Mouse (Mus musculus): ENCODE measurements around the gene Tbc1d1. TPM values are rescaled to one million over a fixed set of nuclear protein-coding genes. Genes with fewer than 3 reads are reported as not detected.
A peak's percentile ranks its signal among the peaks of the same experiment; 100 is the strongest.
"Not testable (repeated sequence)": the region's sequence is repeated elsewhere in the genome, so short reads cannot be mapped to it uniquely, and the experiment has no call there.

The Tbc1d1 gene
- polyA plus RNA-seq, 1 experiment from 2014 or later, result 38.3 TPM

- Histone ChIP-seq H3K27me3 (ENCODE audit: insufficient read depth, poor library complexity, severe bottlenecking) (no peaks in the 10 kb centered on the region), H3K27ac (no peak overlapping the region), H3K9me3 (no peaks in the 10 kb centered on the region), H3K36me3 (peaks cover 56% of the 10 kb centered on the region), H3K4me1 (peaks cover 27% of the 10 kb centered on the region), H3K4me3 (no peak overlapping the region)
- WGBS, result 85% methylated on average over 8 of the region's 8 CpGs
- DNase-seq (ENCODE audit: low spot score), result no peak
Observed at GRCm38 (mm10) chr5:64348780-64349179, 192.7 kb downstream of the Tbc1d1 start.

- Histone ChIP-seq H3K27ac (no peak overlapping the region), H3K4me3 (no peak overlapping the region), H3K9me3 (no peaks in the 10 kb centered on the region), H3K36me3 (peaks cover 33% of the 10 kb centered on the region), H3K4me1 (peaks cover 3% of the 10 kb centered on the region; the same call in 1 of the 2 replicates), H3K27me3 (ENCODE audit: insufficient read depth, poor library complexity, severe bottlenecking) (no peaks in the 10 kb centered on the region)
- DNase-seq (ENCODE audit: low spot score), result no peak
- WGBS, result 67% methylated on average over 6 of the region's 6 CpGs
Observed at GRCm38 (mm10) chr5:64351968-64352367, 195.9 kb downstream of the Tbc1d1 start.

- 71% methylated on average over 18 of the region's 18 CpGs for WGBS
- Histone ChIP-seq H3K4me3 (no peak overlapping the region), H3K36me3 (no peaks in the 10 kb centered on the region), H3K9me3 (no peaks in the 10 kb centered on the region), H3K27ac (peak overlapping the region; percentile 37; the same call in 1 of the 2 replicates), H3K27me3 (ENCODE audit: insufficient read depth, poor library complexity, severe bottlenecking) (no peaks in the 10 kb centered on the region), H3K4me1 (peaks cover 29% of the 10 kb centered on the region)
- no peak for DNase-seq (ENCODE audit: low spot score)
Observed at GRCm38 (mm10) chr5:64358639-64359584, 202.8 kb downstream of the Tbc1d1 start.

GRCm38 (mm10) chr5:64360147-64360875 is 204.2 kb downstream of the Tbc1d1 start:
- H3K27me3 ChIP-seq (ENCODE audit: insufficient read depth, poor library complexity, severe bottlenecking), result no peaks in the 10 kb centered on the region
- WGBS, result 76% methylated on average over 8 of the region's 8 CpGs
- no peaks in the 10 kb centered on the region for H3K9me3 ChIP-seq
- no peak overlapping the region for H3K4me3 ChIP-seq
- peaks cover 38% of the 10 kb centered on the region for H3K4me1 ChIP-seq
- no peaks in the 10 kb centered on the region for H3K36me3 ChIP-seq
- DNase-seq (ENCODE audit: low spot score), result no peak
- peak overlapping the region; percentile 62; the same call in 1 of the 2 replicates for H3K27ac ChIP-seq

GRCm38 (mm10) chr5:64360876-64361268 is 204.8 kb downstream of the Tbc1d1 start:
- H3K27me3 ChIP-seq (ENCODE audit: insufficient read depth, poor library complexity, severe bottlenecking); H3K36me3 ChIP-seq; H3K4me3 ChIP-seq; DNase-seq (ENCODE audit: low spot score); H3K9me3 ChIP-seq; H3K27ac ChIP-seq: not testable (repeated sequence)
- peaks cover 36% of the 10 kb centered on the region for H3K4me1 ChIP-seq

- H3K4me3 ChIP-seq, result no peak overlapping the region
- no peak for DNase-seq (ENCODE audit: low spot score)
- H3K9me3 ChIP-seq, result no peaks in the 10 kb centered on the region
- H3K4me1 ChIP-seq, result peaks cover 33% of the 10 kb centered on the region
- no peaks in the 10 kb centered on the region for H3K27me3 ChIP-seq (ENCODE audit: insufficient read depth, poor library complexity, severe bottlenecking)
- WGBS, result 80% methylated on average over 5 of the region's 5 CpGs
- H3K27ac ChIP-seq, result 0 out of 2 replicates have a peak overlapping the region, but pooled peaks have one; percentile 17
- H3K36me3 ChIP-seq, result no peaks in the 10 kb centered on the region
Observed at GRCm38 (mm10) chr5:64363859-64364406, 207.8 kb downstream of the Tbc1d1 start.

- Histone ChIP-seq H3K27ac (0 out of 2 replicates have a peak overlapping the region, but pooled peaks have one; percentile 17), H3K4me3 (no peak overlapping the region), H3K27me3 (ENCODE audit: insufficient read depth, poor library complexity, severe bottlenecking) (no peaks in the 10 kb centered on the region), H3K36me3 (no peaks in the 10 kb centered on the region), H3K4me1 (peaks cover 26% of the 10 kb centered on the region), H3K9me3 (no peaks in the 10 kb centered on the region)
- no peak for DNase-seq (ENCODE audit: low spot score)
- WGBS, result 51% methylated on average over 7 of the region's 7 CpGs
Observed at GRCm38 (mm10) chr5:64364432-64365125, 208.5 kb downstream of the Tbc1d1 start.

GRCm38 (mm10) chr5:64365187-64366066 is 209.3 kb downstream of the Tbc1d1 start:
- Histone ChIP-seq H3K27me3 (ENCODE audit: insufficient read depth, poor library complexity, severe bottlenecking) (no peaks in the 10 kb centered on the region), H3K36me3 (no peaks in the 10 kb centered on the region), H3K27ac (no peak overlapping the region), H3K4me3 (no peak overlapping the region), H3K4me1 (peaks cover 18% of the 10 kb centered on the region), H3K9me3 (no peaks in the 10 kb centered on the region)
- WGBS, result 83% methylated on average over 11 of the region's 11 CpGs
- no peak for DNase-seq (ENCODE audit: low spot score)

- WGBS, result 85% methylated on average over 9 of the region's 9 CpGs
- H3K36me3 ChIP-seq, result no peaks in the 10 kb centered on the region
Observed at GRCm38 (mm10) chr5:64366113-64366512, 210.0 kb downstream of the Tbc1d1 start.

GRCm38 (mm10) chr5:64367426-64367825 is 211.3 kb downstream of the Tbc1d1 start:
- 25% methylated on average over 8 of the region's 8 CpGs for WGBS
- Histone ChIP-seq H3K27ac (peak overlapping the region; percentile 24; the same call in 1 of the 2 replicates), H3K9me3 (no peaks in the 10 kb centered on the region), H3K4me3 (no peak overlapping the region), H3K36me3 (no peaks in the 10 kb centered on the region), H3K4me1 (peaks cover 16% of the 10 kb centered on the region), H3K27me3 (ENCODE audit: insufficient read depth, poor library complexity, severe bottlenecking) (no peaks in the 10 kb centered on the region)
- DNase-seq (ENCODE audit: low spot score), result no peak

More at GRCm38 (mm10) chr5:64366113-64366512, 210.0 kb downstream of the Tbc1d1 start:
- no peaks in the 10 kb centered on the region for H3K9me3 ChIP-seq
- no peak for DNase-seq (ENCODE audit: low spot score)
- no peaks in the 10 kb centered on the region for H3K27me3 ChIP-seq (ENCODE audit: insufficient read depth, poor library complexity, severe bottlenecking)
- no peak overlapping the region for H3K4me3 ChIP-seq
- peaks cover 16% of the 10 kb centered on the region for H3K4me1 ChIP-seq
- H3K27ac ChIP-seq, result no peak overlapping the region

- Histone ChIP-seq H3K4me3 (no peak overlapping the region), H3K36me3 (no peaks in the 10 kb centered on the region), H3K4me1 (peaks cover 12% of the 10 kb centered on the region), H3K27me3 (ENCODE audit: insufficient read depth, poor library complexity, severe bottlenecking) (no peaks in the 10 kb centered on the region), H3K9me3 (no peaks in the 10 kb centered on the region), H3K27ac (no peak overlapping the region)
- DNase-seq (ENCODE audit: low spot score), result no peak
Observed at GRCm38 (mm10) chr5:64371331-64371831, 215.3 kb downstream of the Tbc1d1 start.

All from heart, embryonic 10.5 days (tissue).